Mouse (Mus musculus) midbrain, embryonic 10.5 days (tissue): Measurements from ENCODE around the gene Map2k5. TPM values are rescaled to one million over a fixed set of nuclear protein-coding genes. Genes with fewer than 3 reads are reported as not detected.

ENCODE experiments used
- DNase-seq: peaks from one replicate; pipeline ENCODE4 v3.0.0-alpha.2; 2017; ENCODE audit warnings: low spot score
- H3K27ac ChIP-seq: fragments of 300-500 bp; sonication (generic); replicated peaks from 2 replicates; pipeline ENCODE4 v1.5.1; 2016; ENCODE audit warnings: mild to moderate bottlenecking
- H3K27me3 ChIP-seq: fragments of 300-500 bp; sonication (generic); 2 replicates; pipeline ENCODE4 v1.6.1; 2016; ENCODE audit warnings: low read depth, mild to moderate bottlenecking; ENCODE audit not compliant: poor library complexity, severe bottlenecking
- H3K36me3 ChIP-seq: fragments of 300-500 bp; sonication (generic); 2 replicates; pipeline ENCODE4 v1.6.1; 2016; ENCODE audit warnings: mild to moderate bottlenecking, moderate library complexity
- H3K4me1 ChIP-seq: fragments of 300-500 bp; sonication (generic); 2 replicates; pipeline ENCODE4 v1.6.1; 2016
- H3K4me3 ChIP-seq: fragments of 300-500 bp; sonication (generic); 2 replicates; pipeline ENCODE4 v1.5.1; 2016; ENCODE audit warnings: mild to moderate bottlenecking, moderate library complexity
- H3K9me3 ChIP-seq: fragments of 300-500 bp; sonication (generic); replicated peaks from 2 replicates; pipeline ENCODE4 v1.6.1; 2016; ENCODE audit warnings: mild to moderate bottlenecking
- WGBS: fragments of 180-500 bp; shearing (Covaris S2); methylation state at CpG from one replicate; pipeline ENCODE4 v1.1.7; 2016; 5-methylcytosine and 5-hydroxymethylcytosine counted together
- polyA plus RNA-seq: library from polyadenylated mRNA; unstranded; fragments of >200 nt; fragmentation: Nextera tagmentation; extraction: Ambion mirVana; gene quantifications from 2 replicates; pipeline ENCODE4 v1.2.1, GENCODE M21; 2016

The Map2k5 gene
- polyA plus RNA-seq, 1 experiment from 2014 or later: 32.9 TPM

DNA sequence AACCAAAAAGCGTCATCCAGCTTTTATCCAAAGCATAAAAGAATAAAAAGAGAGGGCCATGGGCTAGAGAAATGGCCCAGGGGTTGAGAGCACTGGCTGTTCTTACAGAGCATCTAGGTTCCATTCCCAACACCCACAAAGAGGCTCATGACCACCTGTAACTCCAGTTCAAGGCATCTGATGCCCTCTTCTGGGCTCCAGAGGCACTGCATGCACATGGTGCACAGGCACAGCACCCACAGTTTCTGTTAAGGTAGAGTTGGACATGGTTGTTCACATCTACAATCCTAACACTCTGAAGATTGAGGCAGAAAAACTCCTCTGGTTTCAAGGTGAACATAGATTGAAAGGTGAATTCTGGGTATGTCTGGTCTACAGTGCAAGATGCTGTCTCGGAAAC is 44.6 kb downstream of the Map2k5 start:
- Histone ChIP-seq H3K9me3 (no peaks in the 10 kb centered on the region), H3K4me1 (peaks cover 7% of the 10 kb centered on the region; the same call in 1 of the 2 replicates), H3K27ac (no peak overlapping the region), H3K36me3 (peaks cover 65% of the 10 kb centered on the region), H3K4me3 (no peak overlapping the region), H3K27me3 (peaks cover 4% of the 10 kb centered on the region; the same call in 1 of the 2 replicates)
- DNase-seq: no peak
- WGBS: 100% methylated on average over 2 of the region's 2 CpGs

- Histone ChIP-seq H3K27me3 (peaks cover 4% of the 10 kb centered on the region; the same call in 1 of the 2 replicates), H3K36me3 (peaks cover 54% of the 10 kb centered on the region), H3K4me3 (no peak overlapping the region), H3K27ac (no peak overlapping the region), H3K9me3 (no peaks in the 10 kb centered on the region), H3K4me1 (peaks cover 7% of the 10 kb centered on the region; the same call in 1 of the 2 replicates)
- DNase-seq: no peak
- WGBS: 96% methylated on average over 6 of the region's 6 CpGs
Observed at GRCm38 (mm10) chr9:63331246-63331645, 46.5 kb downstream of the Map2k5 start.

DNA sequence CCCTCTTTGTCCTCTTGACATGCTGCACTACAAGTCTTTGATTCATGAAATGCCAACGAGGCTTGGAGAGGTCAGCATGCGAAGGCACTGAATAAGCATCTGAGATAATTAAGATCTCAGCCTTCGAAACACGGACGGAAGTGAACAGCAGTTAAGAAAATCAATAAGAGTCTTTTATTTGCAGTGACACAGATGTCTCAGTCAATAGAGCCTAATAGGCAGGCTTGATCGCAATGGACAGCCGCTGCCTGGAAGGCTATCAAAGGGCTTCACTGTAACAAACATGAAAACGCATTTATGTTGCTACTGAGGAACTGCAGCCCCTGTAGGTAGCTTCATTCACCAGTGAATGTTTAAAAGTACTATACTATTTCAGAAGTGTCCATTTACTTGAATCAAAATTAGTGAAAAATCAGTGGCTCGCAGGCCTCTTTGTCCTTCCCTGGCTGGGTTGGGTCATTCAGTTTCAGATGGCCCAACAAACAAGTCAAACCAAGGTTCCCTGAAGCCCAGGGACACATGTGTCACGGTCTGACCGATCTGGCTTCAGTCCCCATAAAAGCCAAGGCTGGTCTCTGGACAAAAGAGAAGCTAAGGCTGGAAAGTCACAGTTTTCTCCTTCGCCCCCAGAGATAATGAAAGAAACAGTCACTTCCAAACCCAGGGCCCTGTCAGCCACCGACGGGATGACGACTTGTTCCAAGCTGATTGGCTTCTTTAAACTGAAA is 48.6 kb downstream of the Map2k5 start:
- no peak overlapping the region for H3K4me3 ChIP-seq
- 69% methylated on average over 15 of the region's 15 CpGs for WGBS
- H3K4me1 ChIP-seq: peaks cover 7% of the 10 kb centered on the region; the same call in 1 of the 2 replicates
- no peak overlapping the region for H3K27ac ChIP-seq
- peaks cover 4% of the 10 kb centered on the region; the same call in 1 of the 2 replicates for H3K27me3 ChIP-seq
- H3K9me3 ChIP-seq: no peaks in the 10 kb centered on the region
- peaks cover 46% of the 10 kb centered on the region for H3K36me3 ChIP-seq
- no peak for DNase-seq

DNA sequence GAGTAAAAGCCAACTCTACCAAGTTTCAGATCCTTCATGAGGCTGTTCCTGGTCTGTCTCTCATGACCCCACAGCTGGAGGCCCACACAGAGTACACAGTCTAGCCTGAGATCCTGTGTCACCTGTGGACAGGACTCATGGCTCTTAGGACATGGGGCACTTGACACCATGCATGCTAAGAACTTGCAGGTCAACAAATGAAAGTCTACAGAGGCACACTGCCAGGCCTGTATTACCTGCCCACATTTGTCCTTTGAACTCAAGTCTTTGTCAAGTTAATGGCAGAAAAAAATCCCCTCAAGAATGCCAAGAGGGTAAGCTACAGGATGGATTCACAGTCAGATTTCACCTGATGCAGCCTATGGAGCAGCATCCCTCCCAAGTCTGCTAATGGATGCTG is 62.5 kb downstream of the Map2k5 start:
- Histone ChIP-seq H3K27ac (no peak overlapping the region), H3K36me3 (peaks cover 13% of the 10 kb centered on the region; the same call in 1 of the 2 replicates), H3K4me1 (no peaks in the 10 kb centered on the region; the same call in 1 of the 2 replicates), H3K9me3 (no peaks in the 10 kb centered on the region), H3K27me3 (no peaks in the 10 kb centered on the region), H3K4me3 (no peak overlapping the region)
- no peak for DNase-seq

- Histone ChIP-seq H3K4me3 (no peak overlapping the region), H3K4me1 (peaks cover under 1% of the 10 kb centered on the region), H3K27ac (no peak overlapping the region), H3K9me3 (no peaks in the 10 kb centered on the region), H3K27me3 (no peaks in the 10 kb centered on the region), H3K36me3 (peaks cover 14% of the 10 kb centered on the region)
- WGBS: 82% methylated on average over 4 of the region's 4 CpGs
- no peak for DNase-seq
Observed at GRCm38 (mm10) chr9:63314126-63314525, 63.6 kb downstream of the Map2k5 start.

GRCm38 (mm10) chr9:63309956-63310355 is 67.7 kb downstream of the Map2k5 start:
- peaks cover 10% of the 10 kb centered on the region for H3K4me1 ChIP-seq
- 84% methylated on average over 6 of the region's 6 CpGs for WGBS
- no peak for DNase-seq

GRCm38 (mm10) chr9:63309008-63309407 is 68.7 kb downstream of the Map2k5 start:
- peaks cover 10% of the 10 kb centered on the region for H3K36me3 ChIP-seq
- H3K9me3 ChIP-seq: no peaks in the 10 kb centered on the region
- no peak overlapping the region for H3K4me3 ChIP-seq
- DNase-seq: no peak
- no peaks in the 10 kb centered on the region for H3K27me3 ChIP-seq
- H3K27ac ChIP-seq: no peak overlapping the region
- WGBS: 81% methylated on average over 5 of the region's 5 CpGs
- peaks cover 10% of the 10 kb centered on the region for H3K4me1 ChIP-seq

More at GRCm38 (mm10) chr9:63309956-63310355, 67.7 kb downstream of the Map2k5 start:
- H3K9me3 ChIP-seq: no peaks in the 10 kb centered on the region
- H3K27me3 ChIP-seq: no peaks in the 10 kb centered on the region
- H3K36me3 ChIP-seq: peaks cover 10% of the 10 kb centered on the region
- H3K27ac ChIP-seq: no peak overlapping the region
- no peak overlapping the region for H3K4me3 ChIP-seq

GRCm38 (mm10) chr9:63308441-63308840 is 69.3 kb downstream of the Map2k5 start:
- WGBS: 56% methylated on average over 4 of the region's 4 CpGs
- no peak for DNase-seq
- Histone ChIP-seq H3K27me3 (no peaks in the 10 kb centered on the region), H3K9me3 (no peaks in the 10 kb centered on the region), H3K36me3 (peaks cover 10% of the 10 kb centered on the region), H3K27ac (no peak overlapping the region), H3K4me3 (no peak overlapping the region), H3K4me1 (peaks cover 10% of the 10 kb centered on the region)

GRCm38 (mm10) chr9:63302511-63302910 is 75.2 kb downstream of the Map2k5 start:
- H3K4me3 ChIP-seq: no peak overlapping the region
- H3K36me3 ChIP-seq: peaks cover 25% of the 10 kb centered on the region
- no peaks in the 10 kb centered on the region; the same call in 1 of the 2 replicates for H3K9me3 ChIP-seq
- no peak for DNase-seq
- H3K27ac ChIP-seq: no peak overlapping the region
- no peaks in the 10 kb centered on the region for H3K27me3 ChIP-seq
- H3K4me1 ChIP-seq: 0 out of 2 replicates have a peak, but pooled peaks cover 2% of the 10 kb centered on the region
- 90% methylated on average over 4 of the region's 4 CpGs for WGBS

DNA sequence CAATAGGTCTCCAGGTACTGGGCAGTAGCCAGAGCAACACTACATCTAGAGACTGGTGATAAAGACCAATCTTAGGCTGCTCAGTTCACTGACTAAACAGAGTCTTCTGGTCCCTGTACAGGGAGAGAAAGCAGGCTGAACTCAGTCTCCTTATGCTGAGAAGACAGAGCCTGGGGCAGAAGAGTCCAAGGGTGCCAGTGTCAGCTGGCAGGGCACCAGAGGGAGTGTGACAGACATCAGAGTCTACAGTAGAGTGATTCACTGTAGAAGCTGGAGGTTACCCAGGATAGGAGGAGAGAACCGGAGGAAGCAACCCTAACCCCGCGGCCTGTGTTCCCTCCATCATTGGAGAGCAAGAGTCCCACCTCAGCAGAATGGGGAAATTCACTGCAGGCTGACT is 79.0 kb downstream of the Map2k5 start:
- no peaks in the 10 kb centered on the region; the same call in 1 of the 2 replicates for H3K9me3 ChIP-seq

DNA sequence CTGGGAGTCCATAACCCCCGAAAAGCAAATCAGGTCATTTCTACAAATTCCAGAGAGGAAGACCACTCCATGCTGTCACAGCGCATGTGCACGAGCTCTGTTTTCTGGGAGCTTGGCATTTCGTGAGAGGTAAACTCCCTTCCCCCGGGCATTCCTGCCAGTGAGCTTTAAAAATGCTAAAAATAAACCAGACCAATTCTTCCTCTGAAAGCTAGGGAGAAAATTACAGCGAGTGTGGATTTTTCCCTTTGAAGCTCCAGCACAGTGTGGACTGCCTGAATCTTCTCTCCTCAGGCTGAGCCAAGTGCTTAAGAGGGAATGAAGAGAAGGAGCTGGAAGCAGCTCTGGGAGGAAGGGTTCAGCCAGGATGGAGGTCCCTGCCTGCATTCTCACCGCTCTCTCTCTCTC is 82.1 kb downstream of the Map2k5 start:
- no peaks in the 10 kb centered on the region; the same call in 1 of the 2 replicates for H3K9me3 ChIP-seq
- WGBS: 89% methylated on average over 7 of the region's 7 CpGs
- H3K4me1 ChIP-seq: peaks cover 32% of the 10 kb centered on the region
- DNase-seq: no peak
- no peaks in the 10 kb centered on the region for H3K27me3 ChIP-seq
- H3K27ac ChIP-seq: no peak overlapping the region
- H3K36me3 ChIP-seq: peaks cover 29% of the 10 kb centered on the region
- H3K4me3 ChIP-seq: no peak overlapping the region

More for the DNA sequence above, 79.0 kb downstream of the Map2k5 start:
- H3K27me3 ChIP-seq: no peaks in the 10 kb centered on the region
- H3K4me3 ChIP-seq: no peak overlapping the region
- WGBS: 98% methylated on average over 3 of the region's 3 CpGs
- peaks cover 31% of the 10 kb centered on the region for H3K4me1 ChIP-seq
- no peak overlapping the region for H3K27ac ChIP-seq
- DNase-seq: no peak
- H3K36me3 ChIP-seq: peaks cover 20% of the 10 kb centered on the region

GRCm38 (mm10) chr9:63294846-63295245 is 82.9 kb downstream of the Map2k5 start:
- H3K27ac ChIP-seq: no peak overlapping the region
- DNase-seq: no peak
- no peak overlapping the region for H3K4me3 ChIP-seq
- H3K9me3 ChIP-seq: no peaks in the 10 kb centered on the region
- WGBS: 86% methylated on average over 6 of the region's 6 CpGs
- H3K36me3 ChIP-seq: peaks cover 29% of the 10 kb centered on the region
- H3K4me1 ChIP-seq: peaks cover 32% of the 10 kb centered on the region
- no peaks in the 10 kb centered on the region for H3K27me3 ChIP-seq

GRCm38 (mm10) chr9:63293781-63294480 is 83.8 kb downstream of the Map2k5 start:
- WGBS: 58% methylated on average over 13 of the region's 13 CpGs
- no peaks in the 10 kb centered on the region for H3K27me3 ChIP-seq
- peaks cover 25% of the 10 kb centered on the region for H3K36me3 ChIP-seq
- H3K4me1 ChIP-seq: peaks cover 32% of the 10 kb centered on the region
- no peak for DNase-seq
- no peak overlapping the region for H3K4me3 ChIP-seq
- no peaks in the 10 kb centered on the region for H3K9me3 ChIP-seq
- H3K27ac ChIP-seq: no peak overlapping the region
